Mouse (Mus musculus): ENCODE data around the gene Man1b1. TPM values are rescaled to one million over a fixed set of nuclear protein-coding genes. Genes with fewer than 3 reads are reported as not detected.
A peak's percentile ranks its signal among the peaks of the same experiment; 100 is the strongest.

The Man1b1 gene
- polyA plus RNA-seq, 1 experiment from 2014 or later: 85.5 TPM

- Histone ChIP-seq H3K27me3 (ENCODE audit: control insufficient read depth, insufficient read depth, low read length) (peaks cover 52% of the 10 kb centered on the region), H3K4me1 (ENCODE audit: control insufficient read depth, insufficient read depth, low read length) (peaks cover 18% of the 10 kb centered on the region), H3K27ac (ENCODE audit: low read depth, low read length) (no peak overlapping the region), H3K9ac (replicated peaks; ENCODE audit: low read depth, low read length) (no peak overlapping the region), H3K36me3 (ENCODE audit: control insufficient read depth, insufficient read depth, low read length) (peaks cover 4% of the 10 kb centered on the region), H3K9me3 (ENCODE audit: control insufficient read depth, low read length) (no peaks in the 10 kb centered on the region), H3K4me2 (ENCODE audit: low read depth, low read length) (peak overlapping the region; percentile 41), H3K4me3 (ENCODE audit: low read depth, low read length) (peak overlapping the region; percentile 15; the same call in 1 of the 2 replicates)
- WGBS: 2% methylated on average over 18 of the region's 18 CpGs
- ATAC-seq (ENCODE audit: low read depth): no peak
Observed at GRCm38 (mm10) chr2:25290816-25291130, 41.4 kb upstream of the Man1b1 start.

DNA sequence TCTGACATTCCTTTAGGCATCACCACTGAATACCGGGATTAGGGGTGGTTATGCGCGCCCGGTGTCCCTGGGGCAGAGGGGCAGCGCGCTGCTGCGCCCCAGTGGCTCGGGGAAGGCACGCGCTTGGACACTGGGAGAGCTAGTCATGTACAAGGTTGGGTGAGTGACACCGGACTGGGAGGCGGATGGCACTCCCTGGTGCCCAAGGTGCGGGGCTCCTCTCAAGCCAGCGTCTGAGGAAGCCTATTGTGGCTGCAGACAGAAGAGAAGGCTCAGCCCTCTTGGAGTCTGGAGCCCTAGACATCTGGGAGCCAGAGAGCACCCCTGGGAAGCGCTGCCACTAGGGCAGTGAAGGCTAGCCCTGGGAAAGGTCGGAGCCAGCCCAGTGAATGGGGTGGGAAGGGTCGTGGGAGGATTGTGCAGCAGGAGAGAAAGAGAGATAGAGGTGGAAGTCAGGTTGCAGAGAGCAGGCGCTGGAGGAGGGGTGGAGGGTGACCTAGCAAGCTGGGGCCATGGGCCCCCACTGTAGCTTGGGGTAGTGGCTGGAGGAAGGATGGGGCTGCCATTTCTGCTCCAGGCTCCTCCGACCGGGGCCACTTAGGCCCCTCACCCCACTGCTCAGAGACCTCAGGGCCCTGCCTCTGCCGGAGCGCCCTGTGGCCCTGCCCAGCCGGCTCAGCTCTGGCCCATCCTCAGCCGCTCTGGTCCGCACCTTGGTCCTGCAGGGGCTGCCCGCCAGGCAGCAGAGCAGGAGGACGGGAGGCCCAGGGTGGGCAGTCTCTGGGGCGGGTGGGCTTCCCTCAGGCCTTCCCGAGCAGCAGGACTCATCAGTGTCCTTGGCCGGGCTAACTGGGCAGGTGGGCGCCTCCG, 40.7 kb upstream of the Man1b1 start:
- Histone ChIP-seq H3K9ac (replicated peaks; ENCODE audit: low read depth, low read length) (no peak overlapping the region), H3K4me3 (ENCODE audit: low read depth, low read length) (no peak overlapping the region), H3K4me1 (ENCODE audit: control insufficient read depth, insufficient read depth, low read length) (peaks cover 18% of the 10 kb centered on the region), H3K9me3 (ENCODE audit: control insufficient read depth, low read length) (no peaks in the 10 kb centered on the region), H3K27ac (ENCODE audit: low read depth, low read length) (no peak overlapping the region), H3K4me2 (ENCODE audit: low read depth, low read length) (peak overlapping the region; percentile 41; the same call in 1 of the 2 replicates), H3K27me3 (ENCODE audit: control insufficient read depth, insufficient read depth, low read length) (peaks cover 54% of the 10 kb centered on the region), H3K36me3 (ENCODE audit: control insufficient read depth, insufficient read depth, low read length) (peaks cover 4% of the 10 kb centered on the region; the same call in 1 of the 2 replicates)
- 0 out of 2 replicates have a peak, but pooled peaks have one; percentile 9 for ATAC-seq (ENCODE audit: low read depth)
- 6% methylated on average over 30 of the region's 32 CpGs for WGBS

- 6% methylated on average over 24 of the region's 43 CpGs for WGBS
- Histone ChIP-seq H3K36me3 (ENCODE audit: control insufficient read depth, insufficient read depth, low read length) (peaks cover 8% of the 10 kb centered on the region), H3K27ac (ENCODE audit: low read depth, low read length) (no peak overlapping the region), H3K4me3 (ENCODE audit: low read depth, low read length) (peak overlapping the region; percentile 22), H3K4me1 (ENCODE audit: control insufficient read depth, insufficient read depth, low read length) (peaks cover 18% of the 10 kb centered on the region), H3K9ac (replicated peaks; ENCODE audit: low read depth, low read length) (0 out of 2 replicates have a peak overlapping the region, but pooled peaks have one; percentile 32), H3K27me3 (ENCODE audit: control insufficient read depth, insufficient read depth, low read length) (peaks cover 56% of the 10 kb centered on the region), H3K4me2 (ENCODE audit: low read depth, low read length) (peak overlapping the region; percentile 35), H3K9me3 (ENCODE audit: control insufficient read depth, low read length) (no peaks in the 10 kb centered on the region)
- peak; percentile 16; the same call in 1 of the 2 replicates for ATAC-seq (ENCODE audit: low read depth)
Observed at GRCm38 (mm10) chr2:25292054-25292544, 40.0 kb upstream of the Man1b1 start.

- no peaks in the 10 kb centered on the region for H3K9me3 ChIP-seq (ENCODE audit: control insufficient read depth, low read length)
- no peak overlapping the region for H3K27ac ChIP-seq (ENCODE audit: low read depth, low read length)
- WGBS: 0% methylated on average over 1 of the region's 1 CpGs
- H3K27me3 ChIP-seq (ENCODE audit: control insufficient read depth, insufficient read depth, low read length): peaks cover 61% of the 10 kb centered on the region
- no peak for ATAC-seq (ENCODE audit: low read depth)
- no peak overlapping the region for H3K4me2 ChIP-seq (ENCODE audit: low read depth, low read length)
- H3K36me3 ChIP-seq (ENCODE audit: control insufficient read depth, insufficient read depth, low read length): peaks cover 13% of the 10 kb centered on the region
- peaks cover 18% of the 10 kb centered on the region for H3K4me1 ChIP-seq (ENCODE audit: control insufficient read depth, insufficient read depth, low read length)
- no peak overlapping the region for H3K9ac ChIP-seq (replicated peaks; ENCODE audit: low read depth, low read length)
- H3K4me3 ChIP-seq (ENCODE audit: low read depth, low read length): no peak overlapping the region
Observed at GRCm38 (mm10) chr2:25292856-25293255, 39.3 kb upstream of the Man1b1 start.

- Histone ChIP-seq H3K4me2 (ENCODE audit: low read depth, low read length) (no peak overlapping the region), H3K9ac (replicated peaks; ENCODE audit: low read depth, low read length) (no peak overlapping the region), H3K4me3 (ENCODE audit: low read depth, low read length) (no peak overlapping the region), H3K27me3 (ENCODE audit: control insufficient read depth, insufficient read depth, low read length) (peaks cover 56% of the 10 kb centered on the region), H3K9me3 (ENCODE audit: control insufficient read depth, low read length) (no peaks in the 10 kb centered on the region), H3K36me3 (ENCODE audit: control insufficient read depth, insufficient read depth, low read length) (peaks cover 13% of the 10 kb centered on the region), H3K4me1 (ENCODE audit: control insufficient read depth, insufficient read depth, low read length) (peaks cover 18% of the 10 kb centered on the region), H3K27ac (ENCODE audit: low read depth, low read length) (no peak overlapping the region)
- no peak for ATAC-seq (ENCODE audit: low read depth)
- WGBS: 79% methylated on average over 9 of the region's 9 CpGs
Observed at GRCm38 (mm10) chr2:25293706-25294105, 38.4 kb upstream of the Man1b1 start.

DNA sequence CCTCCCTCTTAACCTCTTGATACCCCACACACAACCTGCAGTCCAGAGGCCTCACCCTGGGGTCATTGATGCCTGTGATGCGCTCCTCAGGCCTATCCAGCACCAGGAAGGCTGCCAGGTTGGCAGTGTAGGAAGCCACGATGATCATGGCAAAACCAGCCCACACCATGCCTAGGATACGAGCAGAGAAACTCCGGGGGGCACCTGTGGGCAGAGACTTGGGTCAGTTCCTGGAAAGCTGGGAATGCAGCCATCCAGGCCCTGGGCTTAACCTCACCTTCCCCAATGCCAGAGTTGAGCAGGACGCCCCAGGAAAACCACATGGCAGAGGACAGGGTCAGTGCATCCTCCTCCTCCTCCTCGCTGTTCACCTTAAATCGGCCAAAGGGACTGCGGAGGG, 35.0 kb upstream of the Man1b1 start:
- Histone ChIP-seq H3K9ac (replicated peaks; ENCODE audit: low read depth, low read length) (no peak overlapping the region), H3K36me3 (ENCODE audit: control insufficient read depth, insufficient read depth, low read length) (peaks cover 13% of the 10 kb centered on the region), H3K4me3 (ENCODE audit: low read depth, low read length) (no peak overlapping the region), H3K9me3 (ENCODE audit: control insufficient read depth, low read length) (no peaks in the 10 kb centered on the region), H3K27me3 (ENCODE audit: control insufficient read depth, insufficient read depth, low read length) (peaks cover 24% of the 10 kb centered on the region), H3K4me1 (ENCODE audit: control insufficient read depth, insufficient read depth, low read length) (peaks cover 4% of the 10 kb centered on the region), H3K27ac (ENCODE audit: low read depth, low read length) (no peak overlapping the region), H3K4me2 (ENCODE audit: low read depth, low read length) (no peak overlapping the region)
- 79% methylated on average over 6 of the region's 8 CpGs for WGBS
- ATAC-seq (ENCODE audit: low read depth): no peak

GRCm38 (mm10) chr2:25298046-25298445, 34.1 kb upstream of the Man1b1 start:
- no peak overlapping the region for H3K4me3 ChIP-seq (ENCODE audit: low read depth, low read length)
- no peak for ATAC-seq (ENCODE audit: low read depth)
- H3K27ac ChIP-seq (ENCODE audit: low read depth, low read length): no peak overlapping the region
- H3K27me3 ChIP-seq (ENCODE audit: control insufficient read depth, insufficient read depth, low read length): peaks cover 17% of the 10 kb centered on the region
- no peak overlapping the region for H3K4me2 ChIP-seq (ENCODE audit: low read depth, low read length)
- peaks cover 13% of the 10 kb centered on the region for H3K36me3 ChIP-seq (ENCODE audit: control insufficient read depth, insufficient read depth, low read length)
- WGBS: 80% methylated on average over 10 of the region's 10 CpGs
- no peaks in the 10 kb centered on the region for H3K9me3 ChIP-seq (ENCODE audit: control insufficient read depth, low read length)
- H3K4me1 ChIP-seq (ENCODE audit: control insufficient read depth, insufficient read depth, low read length): no peaks in the 10 kb centered on the region
- H3K9ac ChIP-seq (replicated peaks; ENCODE audit: low read depth, low read length): no peak overlapping the region

DNA sequence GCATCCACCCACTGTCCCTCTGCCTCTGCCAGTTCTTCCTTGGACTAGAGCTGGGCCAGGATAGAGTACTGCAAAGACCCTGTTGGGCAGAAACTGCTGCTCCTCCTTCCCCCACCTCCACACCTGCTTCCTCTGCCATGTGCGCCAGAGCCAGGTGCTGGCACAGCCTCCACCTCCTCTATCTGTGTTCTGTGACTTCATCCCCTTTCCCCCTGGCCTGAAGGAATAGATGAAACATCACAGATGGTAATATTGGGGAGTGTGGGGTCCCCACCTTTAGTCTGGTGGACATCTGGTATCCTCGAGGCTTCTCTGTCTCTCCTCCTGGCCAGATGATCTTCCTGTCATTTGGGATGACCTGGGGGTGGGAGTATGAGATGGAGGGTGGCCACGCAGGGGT, 28.7 kb upstream of the Man1b1 start:
- peaks cover 22% of the 10 kb centered on the region for H3K27me3 ChIP-seq (ENCODE audit: control insufficient read depth, insufficient read depth, low read length)
- H3K4me2 ChIP-seq (ENCODE audit: low read depth, low read length): no peak overlapping the region
- no peaks in the 10 kb centered on the region for H3K4me1 ChIP-seq (ENCODE audit: control insufficient read depth, insufficient read depth, low read length)
- H3K4me3 ChIP-seq (ENCODE audit: low read depth, low read length): no peak overlapping the region
- 0 out of 2 replicates have a peak overlapping the region, but pooled peaks have one; percentile 2 for H3K9ac ChIP-seq (replicated peaks; ENCODE audit: low read depth, low read length)
- no peaks in the 10 kb centered on the region for H3K9me3 ChIP-seq (ENCODE audit: control insufficient read depth, low read length)
- H3K27ac ChIP-seq (ENCODE audit: low read depth, low read length): no peak overlapping the region
- ATAC-seq (ENCODE audit: low read depth): no peak
- H3K36me3 ChIP-seq (ENCODE audit: control insufficient read depth, insufficient read depth, low read length): peaks cover 6% of the 10 kb centered on the region
- WGBS: 76% methylated on average over 3 of the region's 3 CpGs

- no peak overlapping the region for H3K27ac ChIP-seq (ENCODE audit: low read depth, low read length)
- no peak overlapping the region for H3K4me3 ChIP-seq (ENCODE audit: low read depth, low read length)
- no peaks in the 10 kb centered on the region for H3K9me3 ChIP-seq (ENCODE audit: control insufficient read depth, low read length)
- peaks cover 10% of the 10 kb centered on the region for H3K36me3 ChIP-seq (ENCODE audit: control insufficient read depth, insufficient read depth, low read length)
- peak overlapping the region; percentile 52 for H3K4me2 ChIP-seq (ENCODE audit: low read depth, low read length)
- peaks cover 27% of the 10 kb centered on the region for H3K27me3 ChIP-seq (ENCODE audit: control insufficient read depth, insufficient read depth, low read length)
- H3K9ac ChIP-seq (replicated peaks; ENCODE audit: low read depth, low read length): no peak overlapping the region
- ATAC-seq (ENCODE audit: low read depth): no peak
- WGBS: 77% methylated on average over 7 of the region's 7 CpGs
- H3K4me1 ChIP-seq (ENCODE audit: control insufficient read depth, insufficient read depth, low read length): no peaks in the 10 kb centered on the region
Observed at GRCm38 (mm10) chr2:25303931-25304656, 28.0 kb upstream of the Man1b1 start.
